Mouse (Mus musculus): ENCODE measurements around the gene Mc3r. TPM values are rescaled to one million over a fixed set of nuclear protein-coding genes. Genes with fewer than 3 reads are reported as not detected.
A peak's percentile ranks its signal among the peaks of the same experiment; 100 is the strongest.

Mc3r gene
- polyA plus RNA-seq, 1 experiment = not detected

DNA sequence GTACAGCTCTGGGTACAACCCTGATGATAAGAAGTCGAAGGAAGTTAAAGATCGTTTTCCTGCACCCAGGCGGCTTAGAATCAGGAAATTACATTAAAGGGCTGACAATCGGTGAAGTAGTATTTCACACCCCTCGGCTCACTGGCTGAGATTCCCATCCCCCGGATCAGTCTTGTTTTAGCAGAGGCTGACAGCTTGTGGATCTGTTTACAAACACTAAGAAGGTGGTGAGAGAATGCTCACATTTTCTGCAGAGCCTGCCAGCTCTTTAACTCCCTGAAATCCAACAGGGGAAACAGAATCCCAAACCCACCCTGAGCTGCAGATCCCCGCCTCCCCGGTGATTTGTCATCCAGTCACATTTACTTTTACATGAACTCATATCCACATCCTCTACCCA lies 2.8 kb upstream of the Mc3r start:
- Histone ChIP-seq H3K36me3 (replicated peaks; ENCODE audit: low read length) (no peaks in the 10 kb centered on the region), H3K9me3 (no peaks in the 10 kb centered on the region), H3K4me1 (peaks cover 4% of the 10 kb centered on the region; the same call in 1 of the 2 replicates), H3K4me3 (replicated peaks) (no peak overlapping the region), H3K27me3 (replicated peaks) (peaks cover 15% of the 10 kb centered on the region)
- no peak for TF ChIP-seq FLI1 (IDR thresholded peaks at IDR 0.05; ENCODE audit: low read length)
- no peak for TF ChIP-seq GATA1 (IDR thresholded peaks at IDR 0.05; ENCODE audit: borderline replicate concordance, low read length)

DNA sequence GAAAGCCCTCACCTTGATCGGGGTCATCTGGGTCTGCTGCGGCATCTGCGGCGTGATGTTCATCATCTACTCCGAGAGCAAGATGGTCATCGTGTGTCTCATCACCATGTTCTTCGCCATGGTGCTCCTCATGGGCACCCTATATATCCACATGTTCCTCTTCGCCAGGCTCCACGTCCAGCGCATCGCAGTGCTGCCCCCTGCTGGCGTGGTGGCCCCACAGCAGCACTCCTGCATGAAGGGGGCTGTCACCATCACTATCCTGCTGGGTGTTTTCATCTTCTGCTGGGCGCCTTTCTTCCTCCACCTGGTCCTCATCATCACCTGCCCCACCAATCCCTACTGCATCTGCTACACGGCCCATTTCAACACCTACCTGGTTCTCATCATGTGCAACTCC lies 1.0 kb downstream of the Mc3r start:
- H3K36me3 ChIP-seq (replicated peaks; ENCODE audit: low read length) = no peaks in the 10 kb centered on the region
- H3K27me3 ChIP-seq (replicated peaks) = peaks cover 15% of the 10 kb centered on the region
- TF ChIP-seq FLI1 (IDR thresholded peaks at IDR 0.05; ENCODE audit: low read length) = no peak
- no peak for TF ChIP-seq GATA1 (IDR thresholded peaks at IDR 0.05; ENCODE audit: borderline replicate concordance, low read length)
- no peaks in the 10 kb centered on the region for H3K9me3 ChIP-seq
- H3K4me3 ChIP-seq (replicated peaks) = peak overlapping the region; percentile 23
- peaks cover 4% of the 10 kb centered on the region; the same call in 1 of the 2 replicates for H3K4me1 ChIP-seq

GRCm38 (mm10) chr2:172256418-172256817 lies 8.1 kb downstream of the Mc3r start:
- Histone ChIP-seq H3K9me3 (no peaks in the 10 kb centered on the region), H3K4me3 (replicated peaks) (no peak overlapping the region), H3K36me3 (replicated peaks; ENCODE audit: low read length) (no peaks in the 10 kb centered on the region), H3K27me3 (replicated peaks) (no peaks in the 10 kb centered on the region), H3K4me1 (0 out of 2 replicates have a peak, but pooled peaks cover 3% of the 10 kb centered on the region)
- TF ChIP-seq FLI1 (IDR thresholded peaks at IDR 0.05; ENCODE audit: low read length) (no peak), GATA1 (IDR thresholded peaks at IDR 0.05; ENCODE audit: borderline replicate concordance, low read length) (no peak)

GRCm38 (mm10) chr2:172256956-172257355 lies 8.7 kb downstream of the Mc3r start:
- H3K9me3 ChIP-seq = no peaks in the 10 kb centered on the region
- 0 out of 2 replicates have a peak, but pooled peaks cover 3% of the 10 kb centered on the region for H3K4me1 ChIP-seq
- H3K27me3 ChIP-seq (replicated peaks) = no peaks in the 10 kb centered on the region
- no peak overlapping the region for H3K4me3 ChIP-seq (replicated peaks)
- no peaks in the 10 kb centered on the region for H3K36me3 ChIP-seq (replicated peaks; ENCODE audit: low read length)
- no peak for TF ChIP-seq FLI1 (IDR thresholded peaks at IDR 0.05; ENCODE audit: low read length)
- TF ChIP-seq GATA1 (IDR thresholded peaks at IDR 0.05; ENCODE audit: borderline replicate concordance, low read length) = no peak

DNA sequence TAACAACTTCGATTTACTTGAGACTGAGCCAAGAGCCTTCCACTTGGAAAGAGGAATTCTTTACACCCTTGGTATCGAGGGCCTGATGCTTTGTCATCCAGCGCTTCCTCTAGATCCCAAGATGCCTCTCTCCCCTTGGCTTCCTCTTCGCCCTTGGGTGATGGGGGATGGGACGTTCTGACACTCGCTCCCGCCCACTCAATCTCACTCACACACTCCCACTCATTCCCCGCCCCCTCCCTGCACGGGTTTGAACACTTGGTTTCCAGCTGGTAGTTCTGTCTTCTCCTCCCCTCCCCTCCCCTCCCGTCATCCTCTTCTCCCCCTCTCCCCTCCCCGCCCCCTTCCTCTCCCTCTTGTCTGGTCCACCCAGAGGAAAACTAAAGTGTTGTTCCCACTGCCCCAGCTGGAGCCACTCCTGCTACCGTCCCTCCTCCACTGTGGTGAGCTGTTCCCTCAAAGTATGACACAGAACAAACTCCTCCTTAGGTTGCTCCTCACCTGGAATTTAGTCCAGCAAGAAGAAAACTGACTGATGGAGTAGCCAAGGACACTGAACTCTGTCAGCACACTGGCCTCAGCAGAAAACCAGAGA lies 9.3 kb downstream of the Mc3r start:
- peaks cover 5% of the 10 kb centered on the region for H3K9me3 ChIP-seq
- TF ChIP-seq FLI1 (IDR thresholded peaks at IDR 0.05; ENCODE audit: low read length) = no peak
- TF ChIP-seq GATA1 (IDR thresholded peaks at IDR 0.05; ENCODE audit: borderline replicate concordance, low read length) = no peak
- no peaks in the 10 kb centered on the region for H3K36me3 ChIP-seq (replicated peaks; ENCODE audit: low read length)
- 0 out of 2 replicates have a peak, but pooled peaks cover 3% of the 10 kb centered on the region for H3K4me1 ChIP-seq
- H3K4me3 ChIP-seq (replicated peaks) = no peak overlapping the region
- no peaks in the 10 kb centered on the region for H3K27me3 ChIP-seq (replicated peaks)

DNA sequence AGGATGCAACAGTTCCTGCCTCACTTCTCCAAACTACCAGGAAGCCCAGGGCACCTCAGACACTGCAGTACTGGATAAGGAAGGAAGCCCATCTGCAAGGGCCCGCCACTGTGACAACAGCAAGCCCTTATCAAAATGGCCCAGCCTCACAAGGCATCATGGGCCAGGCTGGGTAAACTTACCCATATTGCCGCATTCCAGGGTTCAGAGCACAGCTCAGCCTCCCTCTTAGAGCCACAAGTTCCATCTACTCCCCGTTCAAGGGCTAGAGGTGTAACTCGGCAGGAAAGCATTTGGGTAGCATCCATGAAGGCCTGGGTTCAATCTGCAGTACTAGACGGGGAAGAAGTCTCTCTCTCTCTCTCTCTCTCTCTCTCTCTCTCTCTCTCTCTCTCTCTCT lies 11.8 kb downstream of the Mc3r start:
- H3K36me3 ChIP-seq (replicated peaks; ENCODE audit: low read length) = no peaks in the 10 kb centered on the region
- peaks cover 19% of the 10 kb centered on the region for H3K9me3 ChIP-seq
- no peak overlapping the region for H3K4me3 ChIP-seq (replicated peaks)
- H3K4me1 ChIP-seq = 0 out of 2 replicates have a peak, but pooled peaks cover 3% of the 10 kb centered on the region
- TF ChIP-seq GATA1 (IDR thresholded peaks at IDR 0.05; ENCODE audit: borderline replicate concordance, low read length) (no peak), FLI1 (IDR thresholded peaks at IDR 0.05; ENCODE audit: low read length) (no peak)
- no peaks in the 10 kb centered on the region for H3K27me3 ChIP-seq (replicated peaks)

GRCm38 (mm10) chr2:172261441-172261840 lies 13.1 kb downstream of the Mc3r start:
- Histone ChIP-seq H3K4me1 (0 out of 2 replicates have a peak, but pooled peaks cover 3% of the 10 kb centered on the region), H3K36me3 (replicated peaks; ENCODE audit: low read length) (no peaks in the 10 kb centered on the region), H3K4me3 (replicated peaks) (no peak overlapping the region), H3K27me3 (replicated peaks) (no peaks in the 10 kb centered on the region), H3K9me3 (peaks cover 19% of the 10 kb centered on the region)
- TF ChIP-seq GATA1 (IDR thresholded peaks at IDR 0.05; ENCODE audit: borderline replicate concordance, low read length) (no peak), FLI1 (IDR thresholded peaks at IDR 0.05; ENCODE audit: low read length) (no peak)

DNA sequence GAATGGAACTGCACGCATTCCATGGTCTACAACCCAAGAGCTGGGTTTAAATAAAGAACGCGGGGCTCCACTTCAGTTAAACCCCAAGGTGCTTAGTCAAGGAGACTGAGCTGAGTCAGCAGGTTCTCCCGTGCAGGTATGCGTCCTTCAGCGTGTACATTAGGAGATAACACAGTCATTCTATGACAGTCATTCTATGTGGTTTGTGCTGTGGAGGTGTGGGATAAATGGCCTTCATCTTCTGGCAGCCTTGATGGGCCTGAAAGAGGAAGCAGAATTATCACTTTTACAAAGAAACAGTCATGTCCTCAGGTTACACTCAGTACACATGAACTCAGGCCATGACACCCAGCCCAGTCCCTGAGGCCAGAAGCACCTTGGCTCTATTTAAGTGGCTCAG lies 14.9 kb downstream of the Mc3r start:
- H3K36me3 ChIP-seq (replicated peaks; ENCODE audit: low read length) = no peaks in the 10 kb centered on the region
- 0 out of 2 replicates have a peak, but pooled peaks cover 3% of the 10 kb centered on the region for H3K4me1 ChIP-seq
- TF ChIP-seq FLI1 (IDR thresholded peaks at IDR 0.05; ENCODE audit: low read length) = no peak
- TF ChIP-seq GATA1 (IDR thresholded peaks at IDR 0.05; ENCODE audit: borderline replicate concordance, low read length) = no peak

GRCm38 (mm10) chr2:172269907-172270306 lies 21.6 kb downstream of the Mc3r start:
- no peak overlapping the region for H3K4me3 ChIP-seq (replicated peaks)
- H3K27me3 ChIP-seq (replicated peaks) = no peaks in the 10 kb centered on the region

More for the DNA sequence above, 14.9 kb downstream of the Mc3r start:
- no peak overlapping the region for H3K4me3 ChIP-seq (replicated peaks)
- peaks cover 19% of the 10 kb centered on the region for H3K9me3 ChIP-seq
- no peaks in the 10 kb centered on the region for H3K27me3 ChIP-seq (replicated peaks)

GRCm38 (mm10) chr2:172270485-172270944 lies 22.2 kb downstream of the Mc3r start:
- Histone ChIP-seq H3K4me3 (replicated peaks) (no peak overlapping the region), H3K4me1 (peaks cover 6% of the 10 kb centered on the region; the same call in 1 of the 2 replicates), H3K9me3 (no peaks in the 10 kb centered on the region), H3K36me3 (replicated peaks; ENCODE audit: low read length) (no peaks in the 10 kb centered on the region), H3K27me3 (replicated peaks) (no peaks in the 10 kb centered on the region)
- TF ChIP-seq FLI1 (IDR thresholded peaks at IDR 0.05; ENCODE audit: low read length) (no peak), GATA1 (IDR thresholded peaks at IDR 0.05; ENCODE audit: borderline replicate concordance, low read length) (no peak)

More at GRCm38 (mm10) chr2:172269907-172270306, 21.6 kb downstream of the Mc3r start:
- Histone ChIP-seq H3K4me1 (peaks cover 6% of the 10 kb centered on the region; the same call in 1 of the 2 replicates), H3K36me3 (replicated peaks; ENCODE audit: low read length) (no peaks in the 10 kb centered on the region), H3K9me3 (no peaks in the 10 kb centered on the region)
- TF ChIP-seq GATA1 (IDR thresholded peaks at IDR 0.05; ENCODE audit: borderline replicate concordance, low read length) = no peak
- no peak for TF ChIP-seq FLI1 (IDR thresholded peaks at IDR 0.05; ENCODE audit: low read length)
